Mouse (Mus musculus) liver, embryonic 14.5 days (tissue): Measurements from ENCODE around the gene Gm11037. TPM values are rescaled to one million over a fixed set of nuclear protein-coding genes. Genes with fewer than 3 reads are reported as not detected.
A peak's percentile ranks its signal among the peaks of the same experiment; 100 is the strongest.

ENCODE experiments used
- ATAC-seq: fragments of 200-750 bp; cut with Nextera tagmentation; 2 replicates; pipeline ENCODE4 v1.8.0; 2017; ENCODE audit warnings: moderate number of reproducible peaks, mild to moderate bottlenecking, moderate library complexity; ENCODE audit not compliant: insufficient read depth
- DNase-seq, 3 experiments: peaks; one replicate each; pipeline ENCODE4 v3.0.0-alpha.2; 2012 to 2013; ENCODE audit warnings: low read depth in 3 of 3, low spot score in 3 of 3
- H3K27ac ChIP-seq: fragments of 300-500 bp; sonication (generic); 2 replicates; pipeline ENCODE4 v1.5.1; 2014; ENCODE audit warnings: moderate library complexity, mild to moderate bottlenecking, control low read depth, inconsistent platforms
- H3K27me3 ChIP-seq: fragments of 300-500 bp; sonication (generic); 2 replicates; pipeline ENCODE4 v1.6.1; 2014; ENCODE audit warnings: mild to moderate bottlenecking, low read length, moderate library complexity; ENCODE audit not compliant: control insufficient read depth, insufficient read depth
- H3K36me3 ChIP-seq: fragments of 300-500 bp; sonication (generic); replicated peaks from 2 replicates; pipeline ENCODE4 v1.6.1; 2014; ENCODE audit warnings: low read depth; ENCODE audit not compliant: control insufficient read depth, insufficient read depth
- H3K4me1 ChIP-seq, 2 experiments: fragments of 200-500 bp in 1 of 2; fragments of 300-500 bp in 1 of 2; sonication (generic) in 1 of 2; replicated peaks; 2 replicates each; pipeline ENCODE4 v1.6.1; 2012 to 2014; ENCODE audit warnings: antibody characterized with exemption in 1 of 2, inconsistent platforms in 1 of 2, low read length in 1 of 2; ENCODE audit not compliant: control insufficient read depth in 2 of 2, insufficient read depth in 2 of 2
- H3K4me2 ChIP-seq: fragments of 300-500 bp; sonication (generic); 2 replicates; pipeline ENCODE4 v1.6.1; 2014; ENCODE audit warnings: low read depth, mild to moderate bottlenecking, control low read depth, moderate library complexity
- H3K4me3 ChIP-seq, 2 experiments: fragments of 200-500 bp in 1 of 2; fragments of 300-500 bp in 1 of 2; sonication (generic) in 1 of 2; 2 replicates each; pipeline ENCODE4 v1.5.1; 2012 to 2014; ENCODE audit warnings: low read depth in 2 of 2, low read length in 2 of 2, mild to moderate bottlenecking in 2 of 2, control low read depth in 1 of 2, inconsistent platforms in 1 of 2, moderate library complexity in 1 of 2; ENCODE audit not compliant: insufficient read depth in 1 of 2
- H3K9ac ChIP-seq: fragments of 300-500 bp; sonication (generic); replicated peaks from 2 replicates; pipeline ENCODE4 v1.6.1; 2014; ENCODE audit warnings: mild to moderate bottlenecking, control low read depth, moderate library complexity
- H3K9me3 ChIP-seq: fragments of 300-500 bp; sonication (generic); 2 replicates; pipeline ENCODE4 v1.6.1; 2016; ENCODE audit warnings: low read length, mixed read lengths; ENCODE audit not compliant: control insufficient read depth
- CTCF ChIP-seq: IDR thresholded peaks from 2 replicates; pipeline ENCODE4 v1.5.1; 2016; ENCODE audit warnings: antibody characterized with exemption, low read depth, control low read depth
- EP300 ChIP-seq: IDR thresholded peaks from 2 replicates; pipeline ENCODE4 v1.6.1; 2016; ENCODE audit warnings: antibody characterized with exemption, low read depth
- WGBS: fragments of 180-500 bp; shearing (Covaris S2); extraction: QIAGEN DNeasy Blood & Tissue Kit; methylation state at CpG from one replicate; pipeline ENCODE4 v1.1.7; 2014; ENCODE audit not compliant: insufficient replicate concordance; 5-methylcytosine and 5-hydroxymethylcytosine counted together
- polyA plus RNA-seq, 2 experiments: library from polyadenylated mRNA; depleted of rRNA in 1 of 2; stranded (reverse) in 1 of 2; unstranded in 1 of 2; fragments of >200 nt; fragmentation: Nextera tagmentation in 1 of 2; extraction: Ambion mirVana in 1 of 2; gene quantifications; 2 replicates each; pipeline versions ENCODE4 v1.2.1 to v1.2.3; 2012 to 2014

Gene Gm11037
- polyA plus RNA-seq, 2 experiments: not detected

- ATAC-seq: no peak
- peaks cover 17 to 22% of the 10 kb centered on the region in 2 experiments for H3K4me1 ChIP-seq
- H3K4me2 ChIP-seq: no peak overlapping the region
- no peak overlapping the region for H3K4me3 ChIP-seq
- no peak for DNase-seq
- 82% methylated on average over 8 of the region's 8 CpGs for WGBS
- no peaks in the 10 kb centered on the region for H3K9me3 ChIP-seq
- H3K9ac ChIP-seq: no peak overlapping the region
- H3K27me3 ChIP-seq: no peaks in the 10 kb centered on the region
- no peak overlapping the region for H3K27ac ChIP-seq
- no peak for TF ChIP-seq CTCF
- TF ChIP-seq EP300: no peak
- H3K36me3 ChIP-seq: peaks cover 84% of the 10 kb centered on the region
Measured at GRCm38 (mm10) chr2:131148353-131149253, 15.3 kb downstream of the Gm11037 start.

GRCm38 (mm10) chr2:131149254-131149578 is 15.9 kb downstream of the Gm11037 start:
- DNase-seq (no peak), ATAC-seq (no peak)
- Histone ChIP-seq H3K4me2 (no peak overlapping the region), H3K9me3 (no peaks in the 10 kb centered on the region), H3K4me3 (no peak overlapping the region), H3K27ac (no peak overlapping the region), H3K27me3 (no peaks in the 10 kb centered on the region), H3K4me1 (peaks cover 17 to 24% of the 10 kb centered on the region in 2 experiments), H3K9ac (no peak overlapping the region), H3K36me3 (peaks cover 83% of the 10 kb centered on the region)
- TF ChIP-seq EP300 (no peak), CTCF (no peak)
- WGBS: 89% methylated on average over 3 of the region's 3 CpGs

GRCm38 (mm10) chr2:131152166-131152730 is 19.0 kb downstream of the Gm11037 start:
- Histone ChIP-seq H3K4me3 (no peak overlapping the region), H3K36me3 (peaks cover 66% of the 10 kb centered on the region)
- WGBS: 37% methylated on average over 7 of the region's 7 CpGs

GRCm38 (mm10) chr2:131154036-131154435 is 20.7 kb downstream of the Gm11037 start:
- Histone ChIP-seq H3K27me3 (no peaks in the 10 kb centered on the region), H3K9me3 (no peaks in the 10 kb centered on the region), H3K4me1 (peaks cover 28 to 35% of the 10 kb centered on the region in 2 experiments), H3K4me3 (no peak overlapping the region), H3K4me2 (no peak overlapping the region), H3K27ac (no peak overlapping the region), H3K9ac (no peak overlapping the region), H3K36me3 (peaks cover 48% of the 10 kb centered on the region)
- ATAC-seq (no peak), DNase-seq (no peak)
- TF ChIP-seq CTCF (no peak), EP300 (no peak)
- 81% methylated on average over 4 of the region's 4 CpGs for WGBS

More at GRCm38 (mm10) chr2:131152166-131152730, 19.0 kb downstream of the Gm11037 start:
- H3K27ac ChIP-seq: peak overlapping the region; percentile 81
- H3K9me3 ChIP-seq: no peaks in the 10 kb centered on the region
- no peaks in the 10 kb centered on the region for H3K27me3 ChIP-seq
- DNase-seq (peak; percentile 80 to 86 (median 81)), ATAC-seq (peak; percentile 93)
- peaks cover 20 to 26% of the 10 kb centered on the region in 2 experiments for H3K4me1 ChIP-seq
- H3K4me2 ChIP-seq: peak overlapping the region; percentile 53
- peak overlapping the region; percentile 31 for H3K9ac ChIP-seq
- TF ChIP-seq CTCF (no peak), EP300 (peak; percentile 92)

GRCm38 (mm10) chr2:131156987-131157386 is 23.7 kb downstream of the Gm11037 start:
- H3K9ac ChIP-seq: no peak overlapping the region
- H3K36me3 ChIP-seq: peaks cover 20% of the 10 kb centered on the region
- H3K4me3 ChIP-seq: no peak overlapping the region
- no peaks in the 10 kb centered on the region for H3K27me3 ChIP-seq
- H3K4me1 ChIP-seq: peaks cover 26 to 34% of the 10 kb centered on the region in 2 experiments
- 88% methylated on average over 7 of the region's 7 CpGs for WGBS
- peak overlapping the region; percentile 7; the same call in 1 of the 2 replicates for H3K4me2 ChIP-seq
- no peak for TF ChIP-seq CTCF
- H3K27ac ChIP-seq: no peak overlapping the region
- no peak for ATAC-seq
- no peak for DNase-seq
- no peaks in the 10 kb centered on the region for H3K9me3 ChIP-seq
